Mouse (Mus musculus) mouse embryonic stem cell (cell line): ENCODE data around the gene Setx.
"Not testable (repeated sequence)": the region's sequence is repeated elsewhere in the genome, so short reads cannot be mapped to it uniquely, and the experiment has no call there.

Source experiments
- in situ Hi-C, 2 experiments: fragments of 300-500 bp; cut with MboI; formaldehyde crosslinking; loops; 1 replicate in 1 of 2; 3 replicates in 1 of 2; pipeline ENCODE4 v1.14.3; 2019 to 2020; ENCODE audit warnings: low sequenced_read_pairs in 2 of 2, low pct_unique_long_range_greater_than_20kb in 1 of 2, mixed read lengths in 1 of 2; ENCODE audit not compliant: unreplicated experiment in 1 of 2

Gene Setx

DNA sequence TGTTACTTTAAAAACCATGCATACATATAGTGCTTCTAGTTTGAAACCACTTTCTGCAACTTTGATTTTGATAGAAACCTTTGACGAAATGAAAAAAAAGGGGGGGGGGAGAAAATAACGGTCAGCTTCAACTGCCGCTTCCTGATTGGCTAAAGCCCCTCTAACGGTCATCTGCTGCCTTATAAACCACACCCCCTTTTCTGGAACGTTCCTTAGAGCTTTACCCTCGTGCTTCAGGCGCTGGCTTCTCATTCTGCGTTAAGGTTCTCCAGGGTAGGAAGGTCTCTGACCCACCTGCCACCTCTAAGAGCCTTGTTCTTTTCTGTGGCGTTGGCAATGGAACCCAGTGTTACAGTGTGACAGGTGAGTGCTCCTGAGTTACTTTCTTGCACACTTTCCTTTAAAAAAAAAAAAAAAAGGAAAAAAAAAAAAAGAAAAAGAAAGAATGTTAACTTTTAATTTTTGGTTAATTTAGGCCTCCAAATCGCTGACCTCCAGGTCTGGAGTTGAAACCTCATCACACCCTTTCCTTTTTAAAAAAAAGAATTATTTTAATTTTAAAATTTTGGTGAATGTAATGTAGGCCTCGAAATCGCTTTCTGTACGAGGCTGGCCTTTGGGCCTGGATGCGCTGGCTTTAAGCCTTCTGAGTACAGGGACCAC is at the start of gene Setx:
TSS of gene Setx (plus strand) at position 275 of the 663 bp plus-strand sequence.
- in situ Hi-C loops, result no loop called here

DNA sequence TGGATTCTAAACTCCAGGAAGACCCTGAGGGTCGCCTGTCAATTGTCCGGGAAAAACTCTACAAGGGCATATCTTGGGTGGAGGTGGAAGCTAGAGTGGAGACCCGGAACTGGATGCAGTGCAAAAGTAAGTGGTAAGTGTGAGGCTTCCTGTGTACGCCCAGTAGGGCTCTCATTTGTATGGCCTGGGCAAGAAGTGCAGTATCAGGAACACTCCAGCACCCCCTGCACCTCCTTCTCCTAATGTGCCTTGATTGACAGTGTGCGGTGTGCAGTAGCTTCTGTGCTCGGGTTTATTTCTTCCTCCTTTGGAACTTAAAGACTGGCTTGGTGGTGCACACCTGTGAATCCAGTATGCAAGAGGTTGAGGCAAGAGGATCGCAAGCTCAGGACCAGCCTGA is 49.3 kb upstream of the Setx start:
- in situ Hi-C loops, result no loop called here

GRCm38 (mm10) chr2:29075331-29076070 is 48.5 kb upstream of the Setx start:
- in situ Hi-C loops, result no loop called here

- in situ Hi-C loops, result no loop called here
Measured at GRCm38 (mm10) chr2:29076226-29076625, 47.8 kb upstream of the Setx start.

DNA sequence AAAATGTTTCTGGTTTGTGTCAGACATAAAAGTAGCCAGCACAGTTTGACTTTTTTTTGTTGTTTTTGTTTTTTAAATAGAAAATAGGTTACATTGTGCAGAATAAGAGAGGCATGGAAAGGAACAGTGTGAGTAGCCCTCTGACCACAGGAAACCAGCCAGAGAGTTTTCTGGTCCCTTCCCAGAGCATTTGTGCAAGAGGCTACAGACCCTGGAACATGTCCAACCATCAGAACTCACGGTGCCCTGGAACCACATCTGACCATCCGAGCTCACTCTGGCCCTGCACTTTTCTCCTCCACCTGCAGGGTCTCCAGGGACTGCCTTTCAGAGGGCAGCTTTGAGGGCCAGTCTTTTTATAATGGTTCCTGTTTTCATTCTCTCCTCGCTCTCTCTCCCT is 42.0 kb upstream of the Setx start:
- in situ Hi-C loops, result no loop called here

DNA sequence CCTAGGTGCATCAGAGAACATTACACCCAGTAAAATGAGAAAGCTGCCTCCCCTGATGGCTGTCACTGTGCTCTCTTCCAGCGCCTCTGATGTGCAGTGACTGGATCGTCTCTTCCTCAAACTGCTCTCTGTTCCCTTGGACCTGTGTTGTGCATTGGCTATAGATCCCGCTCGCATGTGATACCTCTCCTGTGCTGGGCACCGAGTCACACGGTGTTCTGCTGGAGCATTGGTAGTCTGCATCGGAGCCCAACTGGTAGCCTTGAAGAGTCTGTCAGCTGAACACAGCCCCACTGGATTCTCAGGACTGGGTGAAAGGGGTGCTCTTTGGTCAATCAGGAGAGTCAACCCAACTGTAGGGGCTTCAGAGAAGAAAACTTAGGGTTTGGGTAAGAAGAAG is 38.0 kb upstream of the Setx start:
- in situ Hi-C loops, result no loop called here

DNA sequence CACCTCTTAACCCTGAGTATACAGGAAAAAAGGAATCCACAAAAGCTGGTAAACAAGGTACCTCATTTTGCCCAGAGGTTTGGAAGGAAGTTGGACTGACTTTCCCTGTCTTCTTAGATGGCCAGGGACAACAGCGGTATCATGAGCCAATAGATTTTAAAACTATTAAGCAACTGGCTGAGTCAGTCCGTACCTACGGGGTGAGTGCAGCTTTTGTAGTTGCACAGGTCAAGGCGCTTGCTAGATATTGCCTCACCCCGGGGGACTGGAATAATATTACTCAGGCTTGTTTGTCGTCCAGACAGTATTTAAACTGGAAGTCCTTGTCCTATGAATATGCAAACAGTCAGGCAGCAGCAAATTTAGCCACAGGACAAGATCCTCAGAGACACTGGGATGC is 34.7 kb upstream of the Setx start:
- in situ Hi-C loops, result not testable (repeated sequence)

DNA sequence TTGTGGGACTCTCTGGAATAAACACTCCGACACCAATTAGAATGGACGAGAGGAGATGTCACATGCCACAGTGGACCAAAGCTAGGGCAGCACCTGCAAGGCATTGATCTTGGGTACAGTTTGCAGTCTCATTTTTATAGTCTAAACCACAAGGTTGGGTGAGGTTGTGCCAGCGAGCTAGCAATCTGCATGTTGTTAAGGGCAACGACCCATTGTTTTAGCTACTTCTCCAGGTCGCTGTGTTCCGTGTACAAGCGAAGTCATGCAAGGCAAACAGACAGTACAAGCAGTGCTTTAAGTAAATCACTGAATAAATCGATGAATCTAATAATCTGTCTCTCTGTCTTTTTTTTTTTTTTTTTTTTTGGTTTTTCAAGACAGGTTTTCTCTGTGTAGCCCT is 28.3 kb upstream of the Setx start:
- in situ Hi-C loops, result no loop called here

- in situ Hi-C loops, result no loop called here
Measured at GRCm38 (mm10) chr2:29096751-29097150, 27.2 kb upstream of the Setx start.

DNA sequence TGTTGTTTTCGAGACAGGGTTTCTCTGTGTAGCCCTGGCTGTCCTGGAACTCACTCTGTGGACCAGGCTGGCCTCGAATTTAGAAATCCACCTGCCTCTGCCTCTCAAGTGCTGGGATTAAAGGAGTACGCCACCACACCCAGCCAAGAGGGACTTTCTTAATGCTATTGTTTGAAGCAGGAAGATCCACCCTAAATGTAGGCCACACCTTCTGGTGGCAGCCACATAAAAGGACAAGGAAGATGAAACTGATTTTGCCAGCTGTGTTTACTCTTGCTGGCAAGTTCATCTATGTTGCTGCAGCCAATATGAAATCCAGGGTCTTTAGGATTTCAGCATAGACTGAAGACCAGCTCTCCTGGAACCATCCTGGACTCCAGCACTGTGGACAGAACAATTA is 26.5 kb upstream of the Setx start:
- in situ Hi-C loops, result no loop called here

DNA sequence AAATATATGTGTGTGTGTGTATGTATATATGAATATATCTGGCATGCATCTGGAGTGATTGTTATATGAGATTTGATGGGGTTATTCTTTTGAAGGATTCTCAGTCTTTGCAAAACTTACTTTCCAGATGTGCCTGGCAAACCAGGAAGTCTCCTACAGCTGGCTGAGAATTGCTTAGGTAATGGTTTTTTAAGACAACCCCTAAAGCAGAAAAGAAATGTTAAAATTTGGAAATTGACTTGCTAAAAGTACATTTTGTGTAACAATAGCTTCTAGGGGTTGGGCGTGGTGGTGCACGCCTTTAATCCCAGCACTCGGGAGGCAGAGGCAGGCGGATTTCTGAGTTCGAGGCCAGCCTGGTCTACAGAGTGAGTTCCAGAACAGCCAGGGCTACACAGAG is 26.0 kb upstream of the Setx start:
- in situ Hi-C loops, result not testable (repeated sequence)

DNA sequence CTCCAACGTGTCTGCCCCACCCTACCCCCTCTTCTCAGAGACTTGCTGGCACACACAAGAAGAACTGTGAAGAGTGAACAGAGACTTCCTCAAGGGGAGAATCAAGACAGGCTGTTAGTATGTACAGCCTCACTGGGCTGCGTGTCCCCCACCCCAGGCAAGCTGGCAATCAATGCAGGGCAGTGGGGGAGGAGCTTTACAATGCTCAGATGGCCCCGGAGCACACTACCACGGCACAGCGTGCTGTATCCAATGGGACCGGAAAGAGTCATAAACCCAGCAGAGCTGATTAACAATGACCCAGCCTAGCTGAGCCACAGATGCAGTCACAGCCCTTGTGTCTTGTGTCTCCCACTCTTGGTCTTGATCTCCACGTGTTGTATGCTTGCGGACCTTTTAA is 25.2 kb upstream of the Setx start:
- in situ Hi-C loops, result no loop called here

GRCm38 (mm10) chr2:29099646-29100045 is 24.3 kb upstream of the Setx start:
- in situ Hi-C loops, result no loop called here

DNA sequence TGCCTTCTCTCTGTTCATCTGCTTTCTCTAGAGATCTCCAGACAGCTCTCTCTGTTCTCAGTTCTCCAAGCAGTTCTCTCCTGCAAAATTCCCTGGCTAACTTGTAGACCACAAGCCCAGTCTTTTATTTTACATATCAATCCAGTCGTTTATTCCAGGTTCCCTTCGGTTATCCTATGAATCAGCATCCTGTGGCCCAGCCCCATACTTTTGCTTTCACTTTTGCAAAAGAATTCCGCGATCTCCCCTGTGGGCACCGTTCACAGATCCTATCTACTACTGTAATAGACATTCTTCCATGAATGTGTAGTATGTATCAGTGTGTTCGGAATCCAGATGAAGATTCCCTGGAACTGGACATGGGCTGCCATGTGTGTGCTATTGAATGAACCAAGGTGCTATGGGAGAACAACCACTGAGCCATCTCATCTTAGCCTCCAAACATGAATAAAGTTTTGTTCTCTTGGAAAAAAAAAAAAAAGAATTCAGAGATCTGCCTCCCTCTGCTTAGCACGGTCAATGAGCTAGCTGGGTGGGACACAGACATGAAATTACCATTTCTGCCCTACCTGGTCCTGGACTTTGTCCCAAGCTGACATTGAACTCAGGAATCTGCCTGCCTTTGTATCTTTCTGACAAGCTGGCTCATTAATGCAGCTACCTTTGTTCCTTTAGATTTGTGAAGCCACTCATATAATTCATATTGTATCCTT is 23.0 kb upstream of the Setx start:
- in situ Hi-C loops, result no loop called here

- in situ Hi-C loops, result not testable (repeated sequence)
Measured at GRCm38 (mm10) chr2:29102416-29103377, 21.3 kb upstream of the Setx start.

DNA sequence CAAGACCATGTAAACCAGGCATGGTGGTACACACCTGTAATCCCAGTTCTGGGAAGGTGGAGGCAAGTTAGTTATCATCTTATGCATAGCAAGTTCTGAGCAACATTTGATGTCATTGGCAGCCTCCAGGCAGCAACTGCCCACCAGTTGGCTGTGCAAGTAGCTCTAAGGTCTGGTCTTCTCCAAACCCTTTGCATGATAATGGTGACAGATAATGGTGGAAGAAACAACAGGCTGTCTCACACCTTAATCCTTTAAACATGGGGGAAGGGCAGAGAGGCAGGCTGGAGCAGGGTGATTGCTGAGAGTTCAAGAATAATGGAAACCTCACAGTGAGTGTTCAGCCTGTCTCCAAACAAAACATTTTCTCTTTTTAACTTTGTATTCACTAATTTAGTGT is 3.0 kb upstream of the Setx start:
- in situ Hi-C loops, result no loop called here

DNA sequence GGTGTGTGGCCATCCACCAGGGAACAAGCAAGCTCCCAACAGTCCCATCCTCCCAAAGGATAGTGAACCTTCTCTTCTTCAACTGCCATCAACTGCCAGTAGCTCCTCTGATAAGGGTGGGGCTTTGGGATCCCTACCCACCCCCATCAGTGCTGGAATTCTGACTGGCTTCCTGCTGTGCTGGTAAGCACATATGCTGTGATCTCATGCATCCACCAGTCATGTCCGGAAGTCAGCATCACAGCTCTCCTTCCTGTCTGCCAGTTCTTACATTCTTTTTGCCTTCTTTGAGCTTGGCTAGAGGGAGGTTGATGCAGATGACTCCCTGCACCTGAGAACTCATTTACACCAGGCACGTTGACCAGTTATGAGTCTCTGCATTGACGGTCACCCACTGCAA is 1.5 kb upstream of the Setx start:
- in situ Hi-C loops, result no loop called here

GRCm38 (mm10) chr2:29124571-29124935 is 572 bp downstream of the Setx start:
- in situ Hi-C loops, result no loop called here
